Mouse (Mus musculus) heart, embryonic 14.5 days (tissue): ENCODE results near the gene Pknox2. TPM values are rescaled to one million over a fixed set of nuclear protein-coding genes. Genes with fewer than 3 reads are reported as not detected.

Source experiments
- ATAC-seq: fragments of 200-750 bp; cut with Nextera tagmentation; 2 replicates; pipeline ENCODE4 v1.8.0; 2017; ENCODE audit warnings: low read depth, moderate TSS enrichment; ENCODE audit not compliant: insufficient number of reproducible peaks, insufficient read depth, low FRiP score
- H3K27ac ChIP-seq, 2 experiments: fragments of 200-500 bp in 1 of 2; fragments of 300-500 bp in 1 of 2; sonication (generic) in 1 of 2; replicated peaks in 1 of 2; 2 replicates each; pipeline ENCODE4 v1.5.1; 2012 to 2014; ENCODE audit warnings: low read depth in 2 of 2, low read length in 2 of 2, control low read depth in 1 of 2, mild to moderate bottlenecking in 1 of 2, mixed read lengths in 1 of 2; ENCODE audit not compliant: control insufficient read depth in 1 of 2, insufficient read depth in 1 of 2
- H3K27me3 ChIP-seq: fragments of 300-500 bp; sonication (generic); 2 replicates; pipeline ENCODE4 v1.6.1; 2014; ENCODE audit warnings: mild to moderate bottlenecking, low read length, control low read depth; ENCODE audit not compliant: control insufficient read depth, insufficient read depth
- H3K36me3 ChIP-seq: fragments of 300-500 bp; sonication (generic); 2 replicates; pipeline ENCODE4 v1.6.1; 2014; ENCODE audit warnings: mild to moderate bottlenecking, control low read depth, low read length, mixed read lengths; ENCODE audit not compliant: control insufficient read depth, insufficient read depth
- H3K4me1 ChIP-seq, 2 experiments: fragments of 200-500 bp in 1 of 2; fragments of 300-500 bp in 1 of 2; sonication (generic) in 1 of 2; 2 replicates each; pipeline ENCODE4 v1.6.1; 2012 to 2014; ENCODE audit warnings: low read length in 2 of 2, control low read depth in 1 of 2, mixed read lengths in 1 of 2; ENCODE audit not compliant: control insufficient read depth in 2 of 2, insufficient read depth in 2 of 2
- H3K4me2 ChIP-seq: fragments of 300-500 bp; sonication (generic); 2 replicates; pipeline ENCODE4 v1.6.1; 2014; ENCODE audit warnings: mild to moderate bottlenecking, low read length
- H3K4me3 ChIP-seq, 2 experiments: fragments of 200-500 bp in 1 of 2; fragments of 300-500 bp in 1 of 2; sonication (generic) in 1 of 2; 2 replicates each; pipeline ENCODE4 v1.5.1; 2012 to 2014; ENCODE audit warnings: low read length in 2 of 2, mild to moderate bottlenecking in 2 of 2, control low read depth in 1 of 2, low read depth in 1 of 2, moderate library complexity in 1 of 2; ENCODE audit not compliant: control insufficient read depth in 1 of 2, insufficient read depth in 1 of 2
- H3K9ac ChIP-seq: fragments of 300-500 bp; sonication (generic); 2 replicates; pipeline ENCODE4 v1.6.1; 2014; ENCODE audit warnings: mild to moderate bottlenecking, low read length
- H3K9me3 ChIP-seq: fragments of 300-500 bp; sonication (generic); 2 replicates; pipeline ENCODE4 v1.6.1; 2016; ENCODE audit warnings: low read length, control low read depth; ENCODE audit not compliant: control insufficient read depth
- WGBS: fragments of 180-500 bp; shearing (Covaris S2); extraction: QIAGEN DNeasy Blood & Tissue Kit; methylation state at CpG from one replicate; pipeline ENCODE4 v1.1.7; 2014; 5-methylcytosine and 5-hydroxymethylcytosine counted together
- polyA plus RNA-seq: library from polyadenylated mRNA; unstranded; fragments of >200 nt; fragmentation: Nextera tagmentation; extraction: Ambion mirVana; gene quantifications from 2 replicates; pipeline ENCODE4 v1.2.1, GENCODE M21; 2014

Gene Pknox2
- polyA plus RNA-seq, 1 experiment from 2014 or later = 3.6 TPM

DNA sequence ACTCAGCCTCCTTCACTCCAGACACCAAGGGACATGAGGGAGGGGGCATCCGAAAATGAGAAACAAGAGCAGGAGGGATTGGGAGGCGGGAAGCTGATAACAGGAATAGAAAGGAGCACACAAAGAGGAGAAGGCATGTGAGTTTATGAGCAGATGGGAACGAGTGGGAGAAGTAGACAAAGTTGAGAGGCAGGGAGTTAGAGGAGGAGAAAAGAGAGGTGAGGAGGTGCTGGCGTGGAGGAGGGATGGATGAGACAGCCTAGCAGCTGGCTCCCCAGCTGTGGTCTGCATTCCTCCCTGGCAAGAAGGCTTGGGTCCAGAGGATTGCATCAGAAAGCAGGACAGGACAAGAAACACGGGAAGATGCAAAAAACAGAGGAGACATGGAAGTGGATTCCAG is 92.5 kb downstream of the Pknox2 start:
- no peak overlapping the region for H3K4me3 ChIP-seq
- 40% methylated on average over 5 of the region's 5 CpGs for WGBS

DNA sequence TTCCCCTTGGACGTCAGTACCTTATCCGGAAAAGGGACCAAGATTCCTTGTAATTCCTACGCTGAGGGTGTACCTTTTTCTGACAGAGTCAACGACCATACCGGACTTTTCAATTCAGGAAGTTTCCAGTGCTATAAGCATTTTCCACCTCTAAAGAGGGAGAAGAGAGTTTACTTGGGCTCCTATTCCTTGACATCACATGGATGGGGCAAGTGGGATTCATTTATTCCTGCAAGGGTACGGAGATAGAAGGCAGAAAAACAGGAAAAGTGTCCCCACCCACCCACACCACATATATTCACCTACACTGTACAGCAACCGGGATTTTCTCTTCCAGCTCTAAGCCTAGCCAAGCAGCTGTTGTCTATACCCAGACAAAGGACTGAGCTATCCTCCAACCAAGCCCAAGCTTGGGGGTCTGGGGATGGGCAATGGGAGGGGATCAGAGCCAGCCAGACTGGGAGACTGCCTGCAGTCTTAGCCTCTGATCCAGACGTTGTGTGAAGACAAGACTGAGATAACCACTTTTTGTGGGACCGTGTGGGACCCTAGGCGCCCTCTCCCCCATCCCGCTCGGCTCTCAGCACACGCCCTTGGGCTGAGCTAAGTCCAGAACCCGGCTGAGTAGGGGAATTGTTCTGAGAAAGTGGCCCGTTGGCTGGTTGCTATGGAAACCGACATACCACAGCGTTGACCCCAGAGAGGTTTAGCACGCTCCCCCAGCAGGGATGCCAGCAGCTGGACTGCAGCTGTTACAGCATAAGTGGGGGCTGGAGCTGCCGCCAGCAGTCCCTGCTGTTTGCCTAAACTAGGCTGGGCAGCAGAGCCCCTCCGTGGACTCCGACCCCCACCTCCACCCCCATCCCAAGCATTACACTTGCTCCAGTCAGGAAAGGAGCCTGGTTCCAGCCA is 93.3 kb downstream of the Pknox2 start:
- ATAC-seq = peak; percentile 72
- peaks cover 14 to 16% of the 10 kb centered on the region in 2 experiments for H3K4me1 ChIP-seq
- peak overlapping the region; percentile 45 for H3K4me2 ChIP-seq
- no peak overlapping the region for H3K9ac ChIP-seq
- H3K36me3 ChIP-seq = no peaks in the 10 kb centered on the region
- H3K9me3 ChIP-seq = no peaks in the 10 kb centered on the region
- H3K4me3 ChIP-seq = no peak overlapping the region
- WGBS = 19% methylated on average over 21 of the region's 21 CpGs
- H3K27ac ChIP-seq = peak overlapping the region in 1 of 2 experiments; percentile 35; a peak in 2 of 4 replicates
- no peaks in the 10 kb centered on the region for H3K27me3 ChIP-seq

More for the DNA sequence above, 92.5 kb downstream of the Pknox2 start:
- H3K27ac ChIP-seq = 0 out of 4 replicates have a peak overlapping the region, but pooled peaks of 1 of the 2 experiments have one; percentile 35
- peak overlapping the region; percentile 45 for H3K4me2 ChIP-seq
- ATAC-seq = no peak
- H3K9ac ChIP-seq = no peak overlapping the region
- peaks cover 14 to 16% of the 10 kb centered on the region in 2 experiments for H3K4me1 ChIP-seq
- no peaks in the 10 kb centered on the region for H3K36me3 ChIP-seq
- no peaks in the 10 kb centered on the region for H3K27me3 ChIP-seq
- no peaks in the 10 kb centered on the region for H3K9me3 ChIP-seq

DNA sequence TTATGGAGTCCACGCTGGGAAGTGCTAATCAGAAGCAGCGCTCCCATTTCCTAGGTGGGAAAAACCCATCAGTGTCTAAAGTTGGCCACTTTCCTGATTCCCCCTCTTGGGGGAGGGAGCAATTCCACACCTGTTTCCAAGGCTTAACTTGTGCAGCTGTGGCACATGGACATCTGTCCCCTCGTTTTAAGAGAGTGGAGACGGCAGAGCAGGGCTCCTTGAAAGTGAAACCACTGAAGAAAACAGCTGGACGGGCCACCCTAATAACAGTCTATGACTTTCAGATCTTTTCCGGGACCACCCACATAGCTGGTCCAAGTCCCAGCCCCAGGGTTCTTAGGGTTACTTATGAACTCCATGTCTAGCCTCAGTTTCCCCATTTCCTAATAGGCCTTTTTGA is 94.2 kb downstream of the Pknox2 start:
- H3K36me3 ChIP-seq = no peaks in the 10 kb centered on the region
- no peaks in the 10 kb centered on the region for H3K9me3 ChIP-seq
- ATAC-seq = no peak; the same call in 1 of the 2 replicates
- H3K4me1 ChIP-seq = peaks cover 14 to 16% of the 10 kb centered on the region in 2 experiments
- H3K27me3 ChIP-seq = no peaks in the 10 kb centered on the region
- 51% methylated on average over 6 of the region's 6 CpGs for WGBS
- H3K9ac ChIP-seq = no peak overlapping the region
- no peak overlapping the region for H3K27ac ChIP-seq
- H3K4me3 ChIP-seq = no peak overlapping the region
- H3K4me2 ChIP-seq = peak overlapping the region; percentile 31

DNA sequence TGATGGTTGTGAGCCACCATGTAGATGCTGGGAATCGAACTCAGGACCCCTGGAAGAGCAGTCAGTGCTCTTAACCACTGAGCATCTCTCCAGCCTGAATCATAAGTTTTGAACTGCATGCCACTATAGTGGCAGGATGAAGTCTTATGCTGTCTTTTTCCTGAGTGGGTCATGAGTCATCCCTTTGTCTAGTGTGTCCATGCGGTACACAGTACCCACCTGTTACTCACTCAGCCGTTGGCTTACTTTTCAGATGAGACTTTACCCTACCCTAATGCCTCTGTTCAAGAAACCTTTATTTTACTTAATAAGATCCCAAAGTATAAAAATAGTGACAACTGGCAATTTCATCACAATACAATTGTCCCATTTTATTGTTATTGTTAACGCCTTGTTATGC is 95.5 kb downstream of the Pknox2 start:
- Histone ChIP-seq H3K4me2 (no peak overlapping the region), H3K9ac (no peak overlapping the region), H3K36me3 (no peaks in the 10 kb centered on the region), H3K9me3 (no peaks in the 10 kb centered on the region), H3K4me3 (no peak overlapping the region), H3K4me1 (peaks cover 14 to 16% of the 10 kb centered on the region in 2 experiments), H3K27ac (no peak overlapping the region), H3K27me3 (no peaks in the 10 kb centered on the region)
- WGBS = 84% methylated on average over 4 of the region's 4 CpGs
- no peak for ATAC-seq

DNA sequence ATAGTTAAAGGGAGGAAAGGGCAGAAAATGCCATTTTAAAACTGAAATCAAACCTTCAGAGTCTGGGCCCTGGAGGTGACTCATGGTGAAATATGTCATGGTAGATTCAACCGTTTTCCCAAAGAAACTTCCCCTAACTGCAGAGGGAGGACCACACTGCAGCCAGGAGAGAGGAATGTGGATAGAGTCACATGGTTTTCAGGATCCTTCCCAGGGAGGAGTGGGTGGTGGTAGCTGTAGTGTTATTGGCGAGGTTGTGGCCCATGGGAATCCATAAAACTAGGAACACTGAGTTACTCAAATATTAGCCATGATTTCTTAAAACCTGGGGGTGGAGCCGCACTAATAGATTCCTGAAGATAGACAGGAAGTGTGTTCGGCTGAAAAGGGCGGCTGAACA is 99.7 kb downstream of the Pknox2 start:
- Histone ChIP-seq H3K9me3 (no peaks in the 10 kb centered on the region), H3K4me3 (no peak overlapping the region), H3K4me1 (peaks cover 0 to 1% of the 10 kb centered on the region in 2 experiments; a peak in 1 of 4 replicates), H3K4me2 (no peak overlapping the region), H3K27ac (no peak overlapping the region), H3K36me3 (no peaks in the 10 kb centered on the region), H3K27me3 (no peaks in the 10 kb centered on the region), H3K9ac (no peak overlapping the region)
- no peak for ATAC-seq
- 61% methylated on average over 5 of the region's 5 CpGs for WGBS

DNA sequence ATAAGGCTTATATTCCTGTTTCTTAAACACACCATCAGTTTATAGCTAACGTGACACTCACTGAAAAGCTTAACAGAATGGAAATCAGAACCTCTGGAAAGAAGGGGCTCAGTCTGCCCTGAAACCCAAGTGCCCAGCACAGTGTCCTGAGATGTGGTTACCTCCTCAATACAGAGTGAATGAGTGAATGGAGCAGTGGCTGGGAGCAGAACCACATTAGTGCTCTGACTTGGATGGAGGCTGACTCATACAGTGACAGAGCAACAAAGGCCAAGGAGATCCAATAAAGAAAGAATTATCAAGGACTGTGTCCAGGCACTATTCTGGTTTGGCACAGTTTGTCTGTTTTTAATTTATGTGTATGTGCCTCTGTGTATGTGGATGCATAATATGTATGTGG is 101.3 kb downstream of the Pknox2 start:
- WGBS = 88% methylated on average over 1 of the region's 1 CpGs

DNA sequence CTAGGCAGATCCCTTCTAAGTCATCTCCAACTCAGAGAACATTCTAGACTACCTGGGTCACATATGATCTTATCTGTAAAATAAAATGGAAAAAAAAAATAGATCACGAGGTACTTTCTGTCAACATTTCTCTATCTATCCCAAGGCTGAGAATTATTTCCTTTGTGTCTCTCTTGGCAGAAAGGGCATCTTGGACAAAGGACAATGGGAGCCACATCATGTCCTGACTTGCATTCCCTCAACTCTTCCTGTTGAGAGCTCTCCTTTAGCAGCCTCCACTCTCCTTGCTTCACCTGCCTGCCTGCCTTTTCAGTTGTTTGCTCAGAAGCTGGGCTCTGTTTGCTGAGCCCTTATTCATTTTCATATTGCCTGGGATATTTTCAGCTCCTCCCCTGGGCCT is 103.0 kb downstream of the Pknox2 start:
- Histone ChIP-seq H3K9ac (no peak overlapping the region), H3K4me1 (peaks cover 0 to 8% of the 10 kb centered on the region in 2 experiments; a peak in 2 of 4 replicates), H3K4me2 (no peak overlapping the region), H3K36me3 (no peaks in the 10 kb centered on the region), H3K27me3 (no peaks in the 10 kb centered on the region), H3K4me3 (no peak overlapping the region), H3K27ac (no peak overlapping the region), H3K9me3 (no peaks in the 10 kb centered on the region)
- no peak for ATAC-seq
- 59% methylated on average over 1 of the region's 1 CpGs for WGBS

More for the DNA sequence above, 101.3 kb downstream of the Pknox2 start:
- Histone ChIP-seq H3K4me2 (no peak overlapping the region), H3K27ac (no peak overlapping the region), H3K27me3 (no peaks in the 10 kb centered on the region), H3K4me3 (no peak overlapping the region), H3K9me3 (no peaks in the 10 kb centered on the region), H3K36me3 (no peaks in the 10 kb centered on the region), H3K4me1 (peaks cover 0 to 4% of the 10 kb centered on the region in 2 experiments; a peak in 2 of 4 replicates), H3K9ac (no peak overlapping the region)
- no peak for ATAC-seq
